16 mouse cellular contexts compared by ENCODE assay signal in the genomic region with DNA sequence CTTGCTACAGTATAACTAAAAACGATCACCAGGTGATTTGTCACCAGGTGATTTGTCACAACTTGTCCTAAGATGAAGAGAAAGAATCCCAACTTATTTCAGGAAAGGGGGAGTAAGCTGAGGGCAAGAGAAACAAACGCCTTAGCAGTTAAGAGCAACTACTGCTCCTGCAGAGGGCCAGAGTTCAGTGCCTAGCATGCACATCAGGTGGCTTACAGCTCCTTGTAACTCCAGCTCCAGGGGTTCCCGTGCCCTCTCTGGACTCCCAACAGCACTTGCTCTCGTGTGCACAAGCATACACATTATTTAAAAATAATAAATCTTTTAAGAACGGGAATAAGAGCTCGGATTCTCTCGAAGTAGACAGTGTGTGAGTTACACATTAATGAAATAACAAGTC.
"Had no signal": no experiment of that assay in that cellular context is flagged by ENCODE, and none has a peak within 500 bp of the region (broad histone marks: within the 10 kb centered on the region; RNA-seq: fewer than 3 reads in every experiment).

No protein-coding gene starts in this region.

- H3K36me3 ChIP-seq: intestine, embryonic 15.5 days; limb, embryonic 10.5 days; limb, embryonic 13.5 days; liver, embryonic 12.5 days; liver, embryonic 15.5 days; lung, embryonic 15.5 days; midbrain, embryonic 10.5 days had no signal

- H3K4me3 ChIP-seq: intestine, embryonic 15.5 days; layer of hippocampus, adult 2 months; limb, embryonic 10.5 days; limb, embryonic 13.5 days; liver, embryonic 12.5 days; liver, embryonic 15.5 days; lung, embryonic 15.5 days; megakaryocyte, embryonic 14.5 days; midbrain, embryonic 10.5 days had no signal

- H3K9ac ChIP-seq: intestine, embryonic 15.5 days; limb, embryonic 13.5 days; liver, embryonic 12.5 days; liver, embryonic 15.5 days; lung, embryonic 15.5 days had no signal

- H3K4me2 ChIP-seq: intestine, embryonic 15.5 days; limb, embryonic 13.5 days; liver, embryonic 12.5 days; liver, embryonic 15.5 days; lung, embryonic 15.5 days had no signal

- H3K27ac ChIP-seq: intestine, embryonic 15.5 days; layer of hippocampus, adult 2 months; limb, embryonic 10.5 days; limb, embryonic 13.5 days; liver, embryonic 12.5 days; liver, embryonic 15.5 days; lung, embryonic 15.5 days; midbrain, embryonic 10.5 days had no signal

- DNase-seq: layer of hippocampus, adult 9-11 months; liver; lung, adult 18-20 months; lung, postnatal 10 days; lung, postnatal 36 days; thymus, postnatal 25 days had no signal

- H3K9me3 ChIP-seq: intestine, embryonic 15.5 days; limb, embryonic 10.5 days; limb, embryonic 13.5 days; liver, embryonic 12.5 days; liver, embryonic 15.5 days; lung, embryonic 15.5 days; midbrain, embryonic 10.5 days had no signal

- ATAC-seq: intestine, embryonic 15.5 days; liver, embryonic 12.5 days; midbrain, embryonic 16.5 days had no signal
